Mouse (Mus musculus): Measurements from ENCODE around the gene Vmn2r43.
"Not testable (repeated sequence)": the region's sequence is repeated elsewhere in the genome, so short reads cannot be mapped to it uniquely, and the experiment has no call there.

Gene Vmn2r43

DNA sequence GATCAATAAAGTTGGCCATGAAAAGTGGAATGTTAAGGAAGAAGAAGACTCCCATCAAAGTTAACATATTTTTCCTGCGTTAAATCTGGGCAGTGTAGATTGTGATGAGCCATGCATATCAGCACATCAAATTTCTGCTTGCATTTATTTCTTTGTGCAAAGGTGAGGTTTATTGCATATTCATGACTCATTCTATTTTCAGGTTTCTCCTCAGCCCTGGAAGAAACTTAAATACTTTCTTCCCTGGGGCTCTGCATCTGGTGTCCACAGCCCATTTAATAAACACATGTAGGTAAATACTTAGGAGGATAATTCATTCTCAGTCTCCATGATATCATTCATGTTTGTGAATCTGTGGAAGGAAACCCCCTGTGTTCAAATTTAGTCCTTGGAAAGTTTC lies at the start of gene Vmn2r43:
Vmn2r43 (minus strand) TSS at position 101 of the 400 bp plus-strand sequence.
- not testable (repeated sequence) for DNase-seq

DNA sequence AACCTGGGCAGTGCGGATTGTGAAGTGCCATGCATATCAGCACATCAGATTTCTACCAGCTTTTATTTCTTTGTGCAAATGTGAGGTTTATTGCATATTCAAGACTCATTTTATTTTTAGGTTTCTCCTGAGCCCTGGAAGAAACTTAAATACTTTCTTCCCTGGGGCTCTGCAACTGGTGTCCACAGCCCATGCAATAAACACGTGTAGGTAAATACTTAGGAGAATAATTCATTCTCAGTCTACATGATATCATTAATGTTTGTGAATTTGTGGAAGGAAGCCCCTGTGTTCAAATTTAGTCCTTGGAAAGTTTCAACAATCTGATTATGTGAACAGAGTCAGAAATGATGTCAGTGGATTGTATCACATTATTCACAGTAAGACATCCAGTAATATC lies 60.2 kb downstream of the Vmn2r43 start, which contains the start of gene Vmn2r42:
Vmn2r42 (minus strand) TSS at position 101 of the 400 bp plus-strand sequence.
- not testable (repeated sequence) for DNase-seq

Measured in kidney, postnatal 10 days (tissue).